Mouse (Mus musculus): Measurements from ENCODE around the gene Ppp1r16b. TPM values are rescaled to one million over a fixed set of nuclear protein-coding genes. Genes with fewer than 3 reads are reported as not detected.

Ppp1r16b gene
- polyA plus RNA-seq, 1 experiment from 2014 or later: 2.8 TPM

- H3K27me3 ChIP-seq (ENCODE audit: control insufficient read depth, insufficient read depth, low read length): no peaks in the 10 kb centered on the region
- H3K4me1 ChIP-seq (replicated peaks; ENCODE audit: control insufficient read depth, insufficient read depth, low read length): no peaks in the 10 kb centered on the region
- no peaks in the 10 kb centered on the region for H3K9me3 ChIP-seq (ENCODE audit: control insufficient read depth, low read length)
- no peak overlapping the region for H3K27ac ChIP-seq (ENCODE audit: low read depth, low read length)
- no peaks in the 10 kb centered on the region; the same call in 1 of the 2 replicates for H3K36me3 ChIP-seq (ENCODE audit: control insufficient read depth, insufficient read depth, low read length)
- no peak overlapping the region for H3K9ac ChIP-seq (ENCODE audit: low read length)
- ATAC-seq (replicated peaks; ENCODE audit: low FRiP score): no peak
- no peak overlapping the region for H3K4me3 ChIP-seq (ENCODE audit: low read depth, low read length)
- no peak for DNase-seq (ENCODE audit: low spot score)
- H3K4me2 ChIP-seq (ENCODE audit: low read depth, low read length, severe bottlenecking): no peak overlapping the region
Observed at GRCm38 (mm10) chr2:158815686-158816085, 150.5 kb downstream of the Ppp1r16b start.

MicroRNA genes within 50 kb of the gene (microRNA counts, 519-probe panel; counts per million panel counts)
- 31.2 counts per million for microRNA mmu-miR-3474

Small RNAs within 50 kb of the gene (microRNA-seq; reads per million reads assigned to microRNA genes)
- gene Gm26141 (ENCODE audit: insufficient number of aligned reads) (not detected), gene Mir3474 (ENCODE audit: insufficient number of aligned reads) (4.2 reads per million)

Other genes starting within 250 kb of the Ppp1r16b start
- not detected in 2 replicates for gene Adig, start 162.8 kb upstream of the Ppp1r16b start, polyA plus RNA-seq (2014; fragmentation: Nextera tagmentation; extraction: Ambion mirVana)
- gene Arhgap40, start 152.6 kb upstream of the Ppp1r16b start, polyA plus RNA-seq (2014; fragmentation: Nextera tagmentation; extraction: Ambion mirVana): 0.15 TPM in 1 of 2 replicates, not detected in the other
- 1.9 and 2.5 TPM in 2 replicates for gene Slc32a1, start 54.6 kb upstream of the Ppp1r16b start, polyA plus RNA-seq (2014; fragmentation: Nextera tagmentation; extraction: Ambion mirVana)
- 20.6 and 20.7 TPM in 2 replicates for gene Actr5, start 40.5 kb upstream of the Ppp1r16b start, polyA plus RNA-seq (2014; fragmentation: Nextera tagmentation; extraction: Ambion mirVana)
- 54.0 and 57.5 TPM in 2 replicates for gene Fam83d, start 102.7 kb downstream of the Ppp1r16b start, polyA plus RNA-seq (2014; fragmentation: Nextera tagmentation; extraction: Ambion mirVana)
- gene Dhx35, start 129.4 kb downstream of the Ppp1r16b start, polyA plus RNA-seq (2014; fragmentation: Nextera tagmentation; extraction: Ambion mirVana): 20.4 and 26.1 TPM in 2 replicates

All from forebrain, embryonic 11.5 days (tissue).